Mouse (Mus musculus): ENCODE results near the gene Ppp2r5c. TPM values are rescaled to one million over a fixed set of nuclear protein-coding genes. Genes with fewer than 3 reads are reported as not detected.
A peak's percentile ranks its signal among the peaks of the same experiment; 100 is the strongest.

Ppp2r5c gene
- polyA plus RNA-seq, 1 experiment, result 171 TPM

GRCm38 (mm10) chr12:110504793-110505192 is 57.9 kb downstream of the Ppp2r5c start:
- TF ChIP-seq POLR2A (IDR thresholded peaks at IDR 0.05; ENCODE audit: low read depth, low read length), result no peak
- no peak for TF ChIP-seq CTCF (IDR thresholded peaks at IDR 0.05; ENCODE audit: borderline replicate concordance, insufficient read depth, low read length)
- Histone ChIP-seq H3K4me1 (ENCODE audit: control insufficient read depth, insufficient read depth, low read length) (peaks cover 9% of the 10 kb centered on the region; the same call in 1 of the 2 replicates), H3K4me3 (ENCODE audit: insufficient read depth, low read length) (no peak overlapping the region), H3K27ac (ENCODE audit: insufficient read depth, low read length) (no peak overlapping the region)

- no peak overlapping the region for H3K4me3 ChIP-seq (ENCODE audit: insufficient read depth, low read length)
- H3K4me1 ChIP-seq (ENCODE audit: control insufficient read depth, insufficient read depth, low read length), result peaks cover 14% of the 10 kb centered on the region
- TF ChIP-seq POLR2A (IDR thresholded peaks at IDR 0.05; ENCODE audit: low read depth, low read length) (no peak), CTCF (IDR thresholded peaks at IDR 0.05; ENCODE audit: borderline replicate concordance, insufficient read depth, low read length) (no peak)
- no peak overlapping the region for H3K27ac ChIP-seq (ENCODE audit: insufficient read depth, low read length)
These were observed 59.1 kb downstream of the Ppp2r5c start for GRCm38 (mm10) chr12:110506046-110506445.

- Histone ChIP-seq H3K4me3 (ENCODE audit: insufficient read depth, low read length) (no peak overlapping the region), H3K4me1 (ENCODE audit: control insufficient read depth, insufficient read depth, low read length) (peaks cover 14% of the 10 kb centered on the region), H3K27ac (ENCODE audit: insufficient read depth, low read length) (no peak overlapping the region)
- TF ChIP-seq POLR2A (IDR thresholded peaks at IDR 0.05; ENCODE audit: low read depth, low read length) (no peak), CTCF (IDR thresholded peaks at IDR 0.05; ENCODE audit: borderline replicate concordance, insufficient read depth, low read length) (no peak)
These were observed 60.9 kb downstream of the Ppp2r5c start for GRCm38 (mm10) chr12:110507714-110508297.

- Histone ChIP-seq H3K4me1 (ENCODE audit: control insufficient read depth, insufficient read depth, low read length) (peaks cover 9% of the 10 kb centered on the region), H3K27ac (ENCODE audit: insufficient read depth, low read length) (no peak overlapping the region), H3K4me3 (ENCODE audit: insufficient read depth, low read length) (no peak overlapping the region)
- TF ChIP-seq POLR2A (IDR thresholded peaks at IDR 0.05; ENCODE audit: low read depth, low read length) (no peak), CTCF (IDR thresholded peaks at IDR 0.05; ENCODE audit: borderline replicate concordance, insufficient read depth, low read length) (no peak)
These were observed 61.8 kb downstream of the Ppp2r5c start for GRCm38 (mm10) chr12:110508680-110509079.

GRCm38 (mm10) chr12:110510171-110510871 is 63.4 kb downstream of the Ppp2r5c start:
- Histone ChIP-seq H3K27ac (ENCODE audit: insufficient read depth, low read length) (peak overlapping the region; percentile 70), H3K4me3 (ENCODE audit: insufficient read depth, low read length) (no peak overlapping the region), H3K4me1 (ENCODE audit: control insufficient read depth, insufficient read depth, low read length) (peaks cover 9% of the 10 kb centered on the region)
- TF ChIP-seq CTCF (IDR thresholded peaks at IDR 0.05; ENCODE audit: borderline replicate concordance, insufficient read depth, low read length) (no peak), POLR2A (IDR thresholded peaks at IDR 0.05; ENCODE audit: low read depth, low read length) (no peak)

GRCm38 (mm10) chr12:110511201-110511600 is 64.3 kb downstream of the Ppp2r5c start:
- H3K4me1 ChIP-seq (ENCODE audit: control insufficient read depth, insufficient read depth, low read length), result peaks cover 9% of the 10 kb centered on the region
- no peak overlapping the region for H3K27ac ChIP-seq (ENCODE audit: insufficient read depth, low read length)
- TF ChIP-seq CTCF (IDR thresholded peaks at IDR 0.05; ENCODE audit: borderline replicate concordance, insufficient read depth, low read length) (no peak), POLR2A (IDR thresholded peaks at IDR 0.05; ENCODE audit: low read depth, low read length) (no peak)
- no peak overlapping the region for H3K4me3 ChIP-seq (ENCODE audit: insufficient read depth, low read length)

- no peak for TF ChIP-seq CTCF (IDR thresholded peaks at IDR 0.05; ENCODE audit: borderline replicate concordance, insufficient read depth, low read length)
- TF ChIP-seq POLR2A (IDR thresholded peaks at IDR 0.05; ENCODE audit: low read depth, low read length), result no peak
These were observed 65.0 kb downstream of the Ppp2r5c start for GRCm38 (mm10) chr12:110511856-110512433.

GRCm38 (mm10) chr12:110512884-110513283 is 66.0 kb downstream of the Ppp2r5c start:
- Histone ChIP-seq H3K4me1 (ENCODE audit: control insufficient read depth, insufficient read depth, low read length) (peaks cover 9% of the 10 kb centered on the region), H3K27ac (ENCODE audit: insufficient read depth, low read length) (no peak overlapping the region), H3K4me3 (ENCODE audit: insufficient read depth, low read length) (no peak overlapping the region)
- TF ChIP-seq POLR2A (IDR thresholded peaks at IDR 0.05; ENCODE audit: low read depth, low read length), result no peak
- TF ChIP-seq CTCF (IDR thresholded peaks at IDR 0.05; ENCODE audit: borderline replicate concordance, insufficient read depth, low read length), result no peak

More at GRCm38 (mm10) chr12:110511856-110512433, 65.0 kb downstream of the Ppp2r5c start:
- no peak overlapping the region for H3K27ac ChIP-seq (ENCODE audit: insufficient read depth, low read length)
- H3K4me1 ChIP-seq (ENCODE audit: control insufficient read depth, insufficient read depth, low read length), result peaks cover 9% of the 10 kb centered on the region
- H3K4me3 ChIP-seq (ENCODE audit: insufficient read depth, low read length), result no peak overlapping the region

- Histone ChIP-seq H3K27ac (ENCODE audit: insufficient read depth, low read length) (no peak overlapping the region), H3K4me3 (ENCODE audit: insufficient read depth, low read length) (no peak overlapping the region)
- no peak for TF ChIP-seq POLR2A (IDR thresholded peaks at IDR 0.05; ENCODE audit: low read depth, low read length)
- TF ChIP-seq CTCF (IDR thresholded peaks at IDR 0.05; ENCODE audit: borderline replicate concordance, insufficient read depth, low read length), result no peak
These were observed 68.8 kb downstream of the Ppp2r5c start for GRCm38 (mm10) chr12:110515676-110516075.

More at GRCm38 (mm10) chr12:110515676-110516075, 68.8 kb downstream of the Ppp2r5c start:
- H3K4me1 ChIP-seq (ENCODE audit: control insufficient read depth, insufficient read depth, low read length), result peaks cover 10% of the 10 kb centered on the region
